Mouse (Mus musculus) limb, embryonic 14.5 days (tissue): ENCODE measurements around the gene Pp2d1. TPM values are rescaled to one million over a fixed set of nuclear protein-coding genes. Genes with fewer than 3 reads are reported as not detected.

ENCODE experiments used
- ATAC-seq: fragments of 200-750 bp; cut with Nextera tagmentation; 2 replicates; pipeline ENCODE4 v1.8.0; 2017; ENCODE audit warnings: low read depth, moderate number of reproducible peaks, moderate TSS enrichment; ENCODE audit not compliant: low FRiP score
- DNase-seq: peaks from one replicate; pipeline ENCODE4 v3.0.0-alpha.2; 2015; ENCODE audit warnings: low spot score
- H3K27ac ChIP-seq: fragments of 300-500 bp; sonication (generic); replicated peaks from 2 replicates; pipeline ENCODE4 v1.5.1; 2014; ENCODE audit warnings: low read depth, mild to moderate bottlenecking, low read length, moderate library complexity, mixed read lengths
- H3K27me3 ChIP-seq: fragments of 300-500 bp; sonication (generic); 2 replicates; pipeline ENCODE4 v1.6.1; 2014; ENCODE audit warnings: low read length, mixed read lengths; ENCODE audit not compliant: control insufficient read depth, insufficient read depth
- H3K36me3 ChIP-seq: fragments of 300-500 bp; sonication (generic); 2 replicates; pipeline ENCODE4 v1.6.1; 2014; ENCODE audit warnings: mild to moderate bottlenecking, low read length, moderate library complexity, mixed read lengths; ENCODE audit not compliant: control insufficient read depth, insufficient read depth
- H3K4me1 ChIP-seq: fragments of 300-500 bp; sonication (generic); 2 replicates; pipeline ENCODE4 v1.6.1; 2014; ENCODE audit warnings: antibody characterized with exemption, low read length, mixed read lengths; ENCODE audit not compliant: control insufficient read depth, insufficient read depth
- H3K4me2 ChIP-seq: fragments of 300-500 bp; sonication (generic); replicated peaks from 2 replicates; pipeline ENCODE4 v1.6.1; 2014; ENCODE audit warnings: low read depth, mild to moderate bottlenecking, low read length, moderate library complexity; ENCODE audit not compliant: severe bottlenecking
- H3K4me3 ChIP-seq: fragments of 300-500 bp; sonication (generic); replicated peaks from 2 replicates; pipeline ENCODE4 v1.5.1; 2014; ENCODE audit warnings: low read length
- H3K9ac ChIP-seq: fragments of 300-500 bp; sonication (generic); 2 replicates; pipeline ENCODE4 v1.6.1; 2014; ENCODE audit warnings: mild to moderate bottlenecking, low read depth, low read length, moderate library complexity; ENCODE audit not compliant: severe bottlenecking
- H3K9me3 ChIP-seq: fragments of 300-500 bp; sonication (generic); 2 replicates; pipeline ENCODE4 v1.6.1; 2016; ENCODE audit warnings: low read length; ENCODE audit not compliant: control insufficient read depth
- POLR2A ChIP-seq: fragments of 200-500 bp; IDR thresholded peaks from 2 replicates; pipeline ENCODE4 v1.8.0; 2012; ENCODE audit warnings: inconsistent platforms, mild to moderate bottlenecking, moderate library complexity, borderline replicate concordance; ENCODE audit not compliant: insufficient read depth, insufficient read length; ENCODE audit errors: extremely low read depth
- WGBS: fragments of 180-500 bp; shearing (Covaris S2); extraction: QIAGEN DNeasy Blood & Tissue Kit; methylation state at CpG from one replicate; pipeline ENCODE4 v1.1.7; 2014; 5-methylcytosine and 5-hydroxymethylcytosine counted together
- polyA plus RNA-seq, 2 experiments: library from polyadenylated mRNA; depleted of rRNA in 1 of 2; stranded (reverse) in 1 of 2; unstranded in 1 of 2; fragments of >200 nt; fragmentation: Nextera tagmentation in 1 of 2; extraction: Ambion mirVana in 1 of 2; gene quantifications; 2 replicates each; pipeline versions ENCODE4 v1.2.1 to v1.2.3; 2012 to 2014

The Pp2d1 gene
- polyA plus RNA-seq, 2 experiments: 0.45 TPM; not detected in 1

DNA sequence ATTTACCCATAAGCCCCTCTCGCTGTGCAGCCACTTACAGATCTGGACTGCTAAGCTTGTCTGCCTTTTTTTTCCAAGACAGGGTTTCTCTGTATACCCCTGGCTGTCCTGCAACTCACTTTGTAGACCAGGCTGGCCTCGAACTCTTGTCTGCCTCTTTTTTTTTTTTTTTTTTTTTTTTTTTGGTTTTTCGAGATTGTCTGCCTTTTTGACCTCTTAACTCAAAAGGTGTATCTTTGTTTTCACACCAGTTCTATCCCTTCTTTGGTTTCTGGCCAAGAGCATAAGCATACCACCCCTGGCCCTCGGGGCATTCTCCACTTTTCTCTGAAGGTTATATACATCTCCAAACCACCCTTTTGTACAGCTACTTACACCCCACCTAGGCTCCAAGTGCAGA, 25.6 kb upstream of the Pp2d1 start:
- H3K27ac ChIP-seq: no peak overlapping the region
- no peak for ATAC-seq
- H3K4me1 ChIP-seq: peaks cover 19% of the 10 kb centered on the region
- no peak overlapping the region for H3K4me2 ChIP-seq
- no peaks in the 10 kb centered on the region for H3K27me3 ChIP-seq
- WGBS: 84% methylated on average over 4 of the region's 4 CpGs
- no peak for DNase-seq
- no peak overlapping the region for H3K4me3 ChIP-seq
- no peak overlapping the region for H3K9ac ChIP-seq
- H3K36me3 ChIP-seq: no peaks in the 10 kb centered on the region
- TF ChIP-seq POLR2A: no peak
- no peaks in the 10 kb centered on the region for H3K9me3 ChIP-seq

DNA sequence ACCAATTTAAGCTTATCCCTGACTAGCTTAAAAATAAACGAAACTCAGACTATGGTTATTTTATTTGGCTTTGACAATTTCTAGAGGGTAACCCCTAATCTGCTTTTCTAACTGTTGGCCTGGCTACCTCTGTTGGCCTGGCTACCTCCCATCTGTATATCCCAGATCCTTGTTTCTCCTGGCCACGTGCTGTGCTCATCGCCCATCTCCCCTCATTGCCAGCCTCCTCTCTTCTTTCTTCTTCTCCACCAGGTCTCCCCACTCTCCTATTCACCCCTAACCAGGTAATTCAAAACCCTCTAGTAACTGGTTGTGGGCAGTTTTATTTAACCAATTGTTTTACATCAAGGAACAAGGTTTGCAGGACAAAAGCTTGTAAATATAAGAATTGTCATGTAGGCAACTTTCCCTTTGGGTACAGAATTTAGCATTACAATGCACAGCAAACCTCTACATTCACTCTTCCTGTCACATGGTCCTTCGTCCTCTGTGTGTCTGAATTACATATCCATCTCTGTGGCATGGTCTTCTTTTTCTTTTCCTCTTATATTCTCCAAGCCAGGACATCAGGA, 22.3 kb upstream of the Pp2d1 start:
- TF ChIP-seq POLR2A: no peak
- H3K9me3 ChIP-seq: no peaks in the 10 kb centered on the region
- H3K4me1 ChIP-seq: peaks cover 5% of the 10 kb centered on the region
- no peak for DNase-seq
- 81% methylated on average over 4 of the region's 4 CpGs for WGBS
- no peak overlapping the region for H3K4me3 ChIP-seq
- no peak overlapping the region for H3K27ac ChIP-seq
- H3K4me2 ChIP-seq: no peak overlapping the region
- no peaks in the 10 kb centered on the region for H3K27me3 ChIP-seq
- ATAC-seq: no peak
- H3K9ac ChIP-seq: no peak overlapping the region
- no peaks in the 10 kb centered on the region for H3K36me3 ChIP-seq

DNA sequence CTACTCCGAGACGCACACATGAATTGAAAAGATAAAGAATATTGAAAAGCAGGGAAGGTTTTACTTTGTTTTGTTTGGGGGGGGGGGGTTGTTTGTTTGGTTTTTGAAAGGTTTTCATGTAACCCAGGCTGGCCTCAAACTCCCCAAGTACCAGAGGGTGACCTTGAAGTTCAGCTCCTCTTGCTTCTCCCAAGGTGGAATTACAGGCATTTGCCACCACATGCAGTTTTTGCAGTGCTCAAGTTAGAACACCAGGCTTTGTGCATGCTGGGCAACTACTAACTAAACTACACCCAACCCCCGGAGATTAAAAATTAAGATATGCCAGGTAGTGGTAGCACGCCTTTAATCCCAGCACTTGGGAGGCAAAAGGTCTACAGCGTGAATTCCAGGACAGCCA, 20.4 kb upstream of the Pp2d1 start:
- Histone ChIP-seq H3K36me3 (no peaks in the 10 kb centered on the region), H3K4me2 (no peak overlapping the region), H3K4me3 (no peak overlapping the region), H3K9me3 (no peaks in the 10 kb centered on the region), H3K9ac (no peak overlapping the region), H3K27me3 (no peaks in the 10 kb centered on the region), H3K27ac (no peak overlapping the region), H3K4me1 (no peaks in the 10 kb centered on the region)
- no peak for ATAC-seq
- TF ChIP-seq POLR2A: no peak
- no peak for DNase-seq
- 86% methylated on average over 5 of the region's 5 CpGs for WGBS

DNA sequence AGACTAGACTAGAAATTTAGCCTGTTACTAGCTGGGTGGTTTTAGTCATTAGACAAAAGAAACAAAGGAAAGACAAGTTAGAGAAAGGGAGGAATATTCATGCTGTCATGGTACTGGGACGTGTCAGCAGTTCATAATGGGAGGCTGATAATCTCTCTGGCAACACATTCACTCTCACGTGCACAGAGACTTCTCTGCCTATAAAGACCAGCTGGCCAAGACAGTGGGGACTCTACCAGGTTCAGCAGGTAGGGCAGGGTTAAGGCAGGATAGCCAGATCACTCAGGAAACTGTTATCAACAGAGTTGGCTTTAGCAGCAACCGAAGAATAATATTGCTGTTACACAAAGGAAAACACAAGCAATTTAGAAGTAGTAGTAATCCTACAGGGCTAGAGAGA, 18.2 kb upstream of the Pp2d1 start:
- Histone ChIP-seq H3K36me3 (no peaks in the 10 kb centered on the region), H3K9ac (no peak overlapping the region), H3K9me3 (no peaks in the 10 kb centered on the region), H3K27me3 (no peaks in the 10 kb centered on the region), H3K4me3 (no peak overlapping the region), H3K4me1 (no peaks in the 10 kb centered on the region), H3K27ac (no peak overlapping the region), H3K4me2 (no peak overlapping the region)
- WGBS: 73% methylated on average over 3 of the region's 3 CpGs
- no peak for ATAC-seq
- DNase-seq: no peak
- TF ChIP-seq POLR2A: no peak

DNA sequence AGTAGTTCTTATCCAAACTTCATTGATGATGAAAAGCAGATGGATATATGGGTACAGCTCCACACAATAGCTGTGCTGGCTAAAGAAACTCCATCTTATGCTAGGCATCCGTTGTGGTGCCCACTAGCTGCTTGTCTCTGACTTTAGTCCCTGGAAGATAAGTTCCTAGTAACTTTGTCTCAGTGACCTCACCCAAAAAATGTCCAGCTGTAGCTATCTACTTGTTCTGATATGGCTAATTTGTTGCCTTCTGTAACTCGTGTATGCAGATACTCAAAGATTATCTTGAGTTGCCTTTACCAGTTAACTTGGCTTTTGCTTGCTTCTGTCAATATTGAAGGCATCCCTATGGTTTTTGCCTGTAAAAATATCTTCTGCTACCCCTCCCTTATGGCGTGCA, 15.6 kb upstream of the Pp2d1 start:
- Histone ChIP-seq H3K9me3 (no peaks in the 10 kb centered on the region), H3K27ac (no peak overlapping the region), H3K9ac (no peak overlapping the region), H3K4me1 (no peaks in the 10 kb centered on the region), H3K4me3 (no peak overlapping the region), H3K27me3 (no peaks in the 10 kb centered on the region), H3K4me2 (no peak overlapping the region), H3K36me3 (no peaks in the 10 kb centered on the region)
- ATAC-seq (no peak), DNase-seq (no peak)
- 71% methylated on average over 3 of the region's 3 CpGs for whole genome bisulfite sequencing
- TF ChIP-seq POLR2A: no peak

DNA sequence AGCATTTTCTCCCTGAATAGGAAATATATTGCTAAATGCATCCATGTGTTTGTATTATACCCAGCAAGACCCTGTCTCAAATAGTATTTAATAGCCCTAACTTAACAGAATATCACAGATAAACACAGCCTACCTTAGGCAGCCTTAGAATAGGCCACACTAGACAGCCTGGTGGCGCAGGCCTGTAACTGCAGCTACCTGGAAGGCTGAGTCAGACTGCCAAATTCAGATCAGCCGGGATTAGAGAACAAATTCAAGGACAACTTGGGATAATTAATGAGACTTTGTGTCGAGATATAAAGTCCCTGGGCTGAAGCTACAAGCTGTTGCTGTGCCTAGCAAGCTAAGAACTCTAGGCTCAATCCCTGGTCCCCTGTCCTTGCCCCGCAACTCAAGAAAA, 14.8 kb upstream of the Pp2d1 start:
- no peaks in the 10 kb centered on the region for H3K36me3 ChIP-seq
- ATAC-seq (no peak), DNase-seq (no peak)
- no peak for TF ChIP-seq POLR2A
- no peaks in the 10 kb centered on the region for H3K4me1 ChIP-seq
- no peak overlapping the region for H3K27ac ChIP-seq
- H3K4me3 ChIP-seq: no peak overlapping the region
- 68% methylated on average over 4 of the region's 4 CpGs for WGBS
- no peaks in the 10 kb centered on the region for H3K27me3 ChIP-seq
- no peak overlapping the region for H3K9ac ChIP-seq
- no peaks in the 10 kb centered on the region for H3K9me3 ChIP-seq
- H3K4me2 ChIP-seq: no peak overlapping the region
